Comparison of ENCODE assay signal across 8 mouse cellular contexts in genomic region chrX:101641161-101641530, GRCm38 (mm10). TPM values are rescaled to one million over a fixed set of nuclear protein-coding genes. Genes with fewer than 3 reads are reported as not detected.
A peak's percentile ranks its signal among the peaks of the same experiment; 100 is the strongest.
DNase-seq lines count a peak whose midpoint lies in the region; ATAC-seq and TF ChIP-seq lines count a peak whose summit lies in the region.

No protein-coding gene starts in this region.

- no peak for ATAC-seq in intestine, embryonic 14.5 days (replicated peaks; ENCODE audit: low FRiP score, low TSS enrichment, low read depth)

- H3K4me1 ChIP-seq in cortical plate, adult 2 months (ENCODE audit: control insufficient read depth, insufficient read depth, low read length) = no peaks in the 10 kb centered on the region; the same call in 1 of the 2 replicates
- 0 out of 2 replicates have a peak, but pooled peaks cover 4% of the 10 kb centered on the region for H3K4me1 ChIP-seq in intestine, embryonic 14.5 days (replicated peaks; ENCODE audit: control insufficient read depth, insufficient read depth, low read length)

- peak overlapping the region; percentile 84 for H3K9ac ChIP-seq in intestine, embryonic 14.5 days (ENCODE audit: low read length)

- DNase-seq in left cerebral cortex, adult 2 months (ENCODE audit: extremely low spot score in 1 of 2, low spot score in 2 of 2) = no peak
- no peak for DNase-seq in left cerebral cortex, adult 8-10 months (ENCODE audit: low spot score in 2 of 2)
- no peak for DNase-seq in intestine, embryonic 14.5 days (ENCODE audit: low spot score)
- no peak for DNase-seq in cerebellum, postnatal 4 days (ENCODE audit: low spot score in 2 of 2)
- no peak for DNase-seq in left cerebral cortex, postnatal 36 days (ENCODE audit: low spot score in 2 of 2)
- DNase-seq in kidney, postnatal 14 days = no peak

- H3K27me3 ChIP-seq in intestine, embryonic 14.5 days (replicated peaks; ENCODE audit: control insufficient read depth, insufficient read depth, low read length) = 0 out of 2 replicates have a peak, but pooled peaks cover 10% of the 10 kb centered on the region
- no peaks in the 10 kb centered on the region for H3K27me3 ChIP-seq in myocyte (ENCODE audit: control insufficient read depth, insufficient read depth, insufficient read length)

- TF ChIP-seq POLR2A in cortical plate, adult 2 months (IDR thresholded peaks at IDR 0.05; ENCODE audit: extremely low read depth, insufficient read depth, low read length) = no peak
- TF ChIP-seq POLR2A in myocyte (IDR thresholded peaks at IDR 0.05; ENCODE audit: insufficient read length, low read depth) = no peak

- H3K36me3 ChIP-seq in intestine, embryonic 14.5 days (ENCODE audit: control insufficient read depth, insufficient read depth, low read length) = no peaks in the 10 kb centered on the region
- peaks cover 7% of the 10 kb centered on the region for H3K36me3 ChIP-seq in myocyte (ENCODE audit: control insufficient read depth, insufficient read depth)

- intact Hi-C loops in left cerebral cortex, adult 2 months (cut with DNase I) = loop anchor here (5.0 to 10.0 kb wide), 3 partner anchors 59 to 431 kb away; partner anchors contain the start of gene Rtl5
- intact Hi-C loops in left cerebral cortex, postnatal 36 days (cut with DNase I) = no loop called here

- peak overlapping the region; percentile 60 for H3K4me3 ChIP-seq in left cerebral cortex, adult 2 months
- peak overlapping the region; percentile 90 for H3K4me3 ChIP-seq in cortical plate, adult 2 months (ENCODE audit: insufficient read depth, low read length)
- H3K4me3 ChIP-seq in intestine, embryonic 14.5 days (ENCODE audit: low read depth, low read length) = peak overlapping the region; percentile 69
- peak overlapping the region; percentile 78 for H3K4me3 ChIP-seq in myocyte

- 15% methylated on average over 6 of the region's 6 CpGs for WGBS in intestine, embryonic 14.5 days

- peak overlapping the region; percentile 93 for H3K27ac ChIP-seq in left cerebral cortex, adult 2 months
- no peak overlapping the region for H3K27ac ChIP-seq in cortical plate, adult 2 months (ENCODE audit: insufficient read depth, low read length)
- H3K27ac ChIP-seq in intestine, embryonic 14.5 days (ENCODE audit: low read depth) = 0 out of 2 replicates have a peak overlapping the region, but pooled peaks have one; percentile 80

- peaks cover 61% of the 10 kb centered on the region for H3K79me2 ChIP-seq in myocyte (ENCODE audit: control insufficient read depth, insufficient read depth)

- peak overlapping the region; percentile 14 for H3ac ChIP-seq in myocyte (ENCODE audit: control insufficient read depth, insufficient read length)

- peak overlapping the region; percentile 68 for H3K4me2 ChIP-seq in intestine, embryonic 14.5 days (ENCODE audit: low read length)
- H3K4me2 ChIP-seq in myocyte (ENCODE audit: low read depth) = peak overlapping the region; percentile 78

- TF ChIP-seq CTCF in left cerebral cortex, adult 2 months (IDR thresholded peaks at IDR 0.05) = no peak
- no peak for TF ChIP-seq CTCF in cortical plate, adult 2 months (IDR thresholded peaks at IDR 0.05; ENCODE audit: extremely low read depth, insufficient read depth, low read length)

- no peaks in the 10 kb centered on the region for H3K9me3 ChIP-seq in intestine, embryonic 14.5 days (ENCODE audit: control insufficient read depth, low read length)

TF ChIP-seq in myocyte, 11 proteins besides CTCF, POLR2A, EP300 and RAD21:
- no peak for TF ChIP-seq POLR2AphosphoS2 (IDR thresholded peaks at IDR 0.05; ENCODE audit: insufficient read length, low read depth)

RNA-seq across cellular contexts. Expression of gene Ogt, which starts 1.3 kb away (rescaled TPM):
- total RNA-seq in left cerebral cortex, adult 2 months (2021) = 100 to 1,000 TPM; 232 to 236 TPM
- total RNA-seq in left cerebral cortex, adult 8-10 months (2022) = 100 to 1,000 TPM; 187 to 203 (median 200) TPM
- polyA plus RNA-seq in cortical plate, adult 2 months (2012; rRNA removed) = 301 and 326 TPM in 2 replicates
- polyA plus RNA-seq in intestine, embryonic 14.5 days (2014; fragmentation: Nextera tagmentation; extraction: Ambion mirVana) = 181 and 194 TPM in 2 replicates
- 33.5 TPM for polyA plus RNA-seq in myocyte (2012; fragmentation: generic; extraction: Trizol)
- total RNA-seq in left cerebral cortex, postnatal 36 days (2021) = 100 to 1,000 TPM; 171 to 261 TPM
